Mouse (Mus musculus) hindbrain, embryonic 13.5 days (tissue): ENCODE results near the gene Agk. TPM values are rescaled to one million over a fixed set of nuclear protein-coding genes. Genes with fewer than 3 reads are reported as not detected.
A peak's percentile ranks its signal among the peaks of the same experiment; 100 is the strongest.

Source experiments
- ATAC-seq: fragments of 200-750 bp; cut with Nextera tagmentation; 2 replicates; pipeline ENCODE4 v1.8.0; 2017; ENCODE audit warnings: moderate TSS enrichment; ENCODE audit not compliant: low FRiP score
- H3K27ac ChIP-seq: fragments of 300-500 bp; sonication (generic); 2 replicates; pipeline ENCODE4 v1.5.1; 2015; ENCODE audit warnings: inconsistent platforms, mild to moderate bottlenecking, moderate library complexity
- H3K27me3 ChIP-seq: fragments of 300-500 bp; sonication (generic); 2 replicates; pipeline ENCODE4 v1.6.1; 2015; ENCODE audit warnings: mild to moderate bottlenecking, inconsistent platforms
- H3K36me3 ChIP-seq: fragments of 300-500 bp; sonication (generic); 2 replicates; pipeline ENCODE4 v1.6.1; 2015; ENCODE audit warnings: mild to moderate bottlenecking, inconsistent platforms
- H3K4me1 ChIP-seq: fragments of 300-500 bp; sonication (generic); replicated peaks from 2 replicates; pipeline ENCODE4 v1.6.1; 2015; ENCODE audit warnings: inconsistent platforms
- H3K4me2 ChIP-seq: fragments of 300-500 bp; sonication (generic); 2 replicates; pipeline ENCODE4 v1.6.1; 2015; ENCODE audit warnings: inconsistent platforms, mild to moderate bottlenecking, moderate library complexity
- H3K4me3 ChIP-seq: fragments of 300-500 bp; sonication (generic); 2 replicates; pipeline ENCODE4 v1.5.1; 2015; ENCODE audit warnings: mild to moderate bottlenecking, inconsistent platforms
- H3K9ac ChIP-seq: fragments of 300-500 bp; sonication (generic); 2 replicates; pipeline ENCODE4 v1.6.1; 2015; ENCODE audit warnings: mild to moderate bottlenecking, inconsistent platforms
- H3K9me3 ChIP-seq: fragments of 300-500 bp; sonication (generic); 2 replicates; pipeline ENCODE4 v1.6.1; 2016; ENCODE audit warnings: inconsistent platforms
- WGBS: fragments of 180-500 bp; shearing (Covaris S2); methylation state at CpG from one replicate; pipeline ENCODE4 v1.1.7; 2015; 5-methylcytosine and 5-hydroxymethylcytosine counted together
- polyA plus RNA-seq: library from polyadenylated mRNA; unstranded; fragments of >200 nt; fragmentation: Nextera tagmentation; extraction: Ambion mirVana; gene quantifications from 2 replicates; pipeline ENCODE4 v1.2.1, GENCODE M21; 2015

Gene Agk
- polyA plus RNA-seq, 1 experiment from 2014 or later, result 40.4 TPM

DNA sequence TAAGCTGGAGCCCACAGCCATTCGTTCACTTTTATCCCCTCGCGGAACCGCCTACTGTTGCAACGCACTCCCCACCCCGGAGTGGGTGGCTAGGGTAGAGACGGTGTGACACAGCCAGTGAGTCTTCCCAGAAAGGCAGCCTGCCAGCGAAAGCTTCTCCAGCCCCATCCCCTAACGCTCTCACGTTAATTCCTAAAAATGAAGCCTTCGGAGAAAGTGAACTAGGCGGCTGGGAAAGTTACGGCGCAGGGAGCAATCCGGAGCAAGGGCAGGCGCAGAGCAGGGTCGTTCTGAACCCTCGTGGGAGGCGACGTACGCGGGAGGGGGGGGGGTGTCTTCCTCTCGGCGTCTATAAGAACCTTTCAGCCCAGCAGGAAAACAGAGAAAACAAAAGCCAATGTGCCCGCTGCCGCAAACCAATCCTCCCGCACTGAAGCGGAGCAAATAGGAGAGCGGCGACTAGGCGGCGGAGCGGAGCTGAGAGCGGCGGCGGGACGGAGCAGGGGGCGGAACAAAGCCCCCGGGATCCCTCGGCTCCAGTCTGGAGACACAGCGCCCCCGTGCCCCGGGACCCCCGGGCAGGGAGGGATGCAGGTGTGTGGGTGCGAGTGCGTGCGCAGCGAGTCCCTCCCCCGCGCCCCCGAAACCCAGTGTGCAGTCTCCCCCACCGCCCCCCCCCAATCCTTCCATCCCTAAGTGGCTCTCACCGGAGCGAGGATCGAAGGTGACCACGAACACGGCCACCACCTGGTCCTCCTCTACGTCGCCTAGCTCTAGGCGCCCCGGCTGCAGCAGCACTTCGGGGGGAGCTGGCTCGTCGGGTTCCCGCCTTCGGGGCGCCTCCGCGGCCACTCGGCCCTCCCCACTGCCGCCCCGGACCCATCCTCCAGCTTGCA, 110.4 kb downstream of the Agk start:
- Histone ChIP-seq H3K27ac (peak overlapping the region; percentile 94), H3K9ac (peak overlapping the region; percentile 91), H3K9me3 (no peaks in the 10 kb centered on the region), H3K4me2 (peak overlapping the region; percentile 81), H3K4me1 (peaks cover 44% of the 10 kb centered on the region), H3K27me3 (peaks cover 16% of the 10 kb centered on the region), H3K4me3 (peak overlapping the region; percentile 77), H3K36me3 (no peaks in the 10 kb centered on the region)
- ATAC-seq, result peak; percentile 76
- under 1% methylated on average over 62 of the region's 72 CpGs for WGBS

DNA sequence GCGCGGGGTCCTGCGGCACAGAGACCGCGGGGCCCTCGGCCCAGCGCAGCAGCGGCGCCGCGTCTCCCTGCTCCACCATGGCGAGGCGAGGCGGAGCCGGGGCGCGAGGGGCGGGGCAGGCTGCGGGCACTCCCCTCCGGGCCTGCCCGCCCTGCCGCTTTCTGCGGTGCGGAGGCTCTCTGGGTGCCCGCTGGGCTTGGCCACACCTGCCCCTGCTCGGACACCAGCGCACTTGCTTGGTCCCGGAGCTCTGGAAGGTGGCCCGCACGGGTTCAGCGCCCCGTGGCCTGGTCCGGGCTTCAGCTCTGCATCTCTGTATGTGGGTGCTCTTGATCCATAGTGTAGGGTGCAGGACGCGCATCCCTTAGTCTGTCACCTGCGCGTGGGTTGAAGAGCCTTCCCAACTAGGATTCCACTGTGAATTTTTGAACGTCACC, 111.1 kb downstream of the Agk start, which contains the start of gene E330009J07Rik:
E330009J07Rik (minus strand) TSS at position 89 of the 437 bp plus-strand sequence.
- Histone ChIP-seq H3K27ac (peak within 1 kb of the TSS; percentile 94), H3K4me3 (peak within 1 kb of the TSS; percentile 77), H3K27me3 (peaks cover 19% of the 10 kb centered on the region), H3K36me3 (no peaks in the 10 kb centered on the region), H3K9me3 (no peaks in the 10 kb centered on the region), H3K4me2 (peak within 1 kb of the TSS; percentile 81), H3K4me1 (peaks cover 38% of the 10 kb centered on the region), H3K9ac (peak within 1 kb of the TSS; percentile 91)
- peak; percentile 88 for ATAC-seq
- WGBS, result under 1% methylated on average over 37 of the region's 38 CpGs

DNA sequence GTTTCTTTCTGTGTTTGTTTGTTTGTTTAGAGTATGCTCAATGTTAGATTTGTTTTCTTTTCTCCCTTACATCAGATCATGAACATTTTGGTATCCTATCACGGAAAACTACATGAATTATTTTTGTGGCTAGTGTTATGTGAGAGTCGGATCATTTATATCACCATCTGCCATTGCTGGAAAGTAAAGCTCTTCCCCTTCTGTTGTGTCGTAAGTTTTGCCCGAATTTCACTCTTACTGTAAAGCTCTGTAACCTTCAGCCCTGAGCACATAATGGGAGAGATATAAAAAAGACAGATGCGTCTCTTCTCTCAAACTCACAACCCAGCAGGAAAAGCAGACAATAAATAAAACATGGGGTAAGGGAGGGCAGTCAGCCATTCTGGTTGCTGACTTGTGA, 114.0 kb downstream of the Agk start, which contains the start of gene Wee2:
Wee2 (plus strand) TSS at position 153 of the 400 bp plus-strand sequence.
- WGBS, result 74% methylated on average over 5 of the region's 5 CpGs
- Histone ChIP-seq H3K4me3 (no peak within 1 kb of the TSS), H3K9me3 (no peaks in the 10 kb centered on the region), H3K4me1 (peaks cover 12% of the 10 kb centered on the region), H3K27me3 (peaks cover 29% of the 10 kb centered on the region), H3K9ac (no peak within 1 kb of the TSS), H3K4me2 (peak within 1 kb of the TSS; percentile 10; the same call in 1 of the 2 replicates), H3K27ac (no peak within 1 kb of the TSS), H3K36me3 (no peaks in the 10 kb centered on the region)
- ATAC-seq, result no peak

DNA sequence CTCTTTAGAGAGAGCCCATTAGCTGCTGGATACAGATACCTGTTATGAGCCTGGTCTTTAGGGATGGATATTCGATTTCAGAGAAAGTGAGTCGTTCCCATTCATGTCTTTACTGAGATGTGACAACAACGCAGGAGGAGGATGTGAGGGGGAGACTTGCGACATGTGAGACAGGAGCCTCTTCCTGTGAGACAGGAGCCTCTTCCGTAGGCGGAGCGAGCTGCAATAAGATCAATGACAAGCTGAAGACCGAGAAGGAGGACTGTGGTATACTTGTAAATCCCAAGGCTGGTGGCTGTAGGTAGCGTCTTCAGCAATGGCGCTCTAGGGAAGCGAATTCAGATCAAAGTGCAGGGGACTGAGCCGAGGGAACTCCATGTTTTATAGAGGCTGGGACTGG, 114.8 kb downstream of the Agk start:
- Histone ChIP-seq H3K27me3 (peaks cover 31% of the 10 kb centered on the region), H3K4me2 (peak overlapping the region; percentile 10; the same call in 1 of the 2 replicates), H3K4me3 (no peak overlapping the region), H3K27ac (no peak overlapping the region), H3K4me1 (peaks cover 4% of the 10 kb centered on the region), H3K9me3 (no peaks in the 10 kb centered on the region), H3K36me3 (no peaks in the 10 kb centered on the region), H3K9ac (no peak overlapping the region)
- 58% methylated on average over 12 of the region's 12 CpGs for WGBS
- ATAC-seq, result no peak

DNA sequence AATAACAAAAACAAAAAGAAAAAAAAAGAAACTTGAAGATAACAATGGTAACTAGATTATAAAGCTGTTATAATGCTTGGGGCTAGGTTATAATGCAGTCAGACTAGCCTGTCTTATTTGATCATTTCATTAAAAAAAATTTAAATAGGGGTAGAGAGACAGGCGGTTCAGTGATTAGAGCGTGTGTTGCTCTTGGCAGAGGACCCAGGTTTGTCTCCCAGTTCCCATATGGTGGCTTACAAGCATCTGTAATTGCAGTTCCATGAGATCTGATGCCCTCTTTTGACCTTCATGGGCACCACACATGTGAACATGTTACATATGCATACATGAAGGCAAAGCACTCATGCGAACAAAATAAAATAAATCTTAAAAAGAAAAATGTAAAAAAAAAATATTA, 116.3 kb downstream of the Agk start:
- Histone ChIP-seq H3K9me3 (no peaks in the 10 kb centered on the region), H3K36me3 (no peaks in the 10 kb centered on the region), H3K4me3 (no peak overlapping the region), H3K27me3 (peaks cover 31% of the 10 kb centered on the region), H3K27ac (no peak overlapping the region), H3K4me2 (no peak overlapping the region), H3K9ac (no peak overlapping the region), H3K4me1 (no peaks in the 10 kb centered on the region; the same call in 1 of the 2 replicates)
- ATAC-seq, result no peak
- 69% methylated on average over 3 of the region's 3 CpGs for WGBS

DNA sequence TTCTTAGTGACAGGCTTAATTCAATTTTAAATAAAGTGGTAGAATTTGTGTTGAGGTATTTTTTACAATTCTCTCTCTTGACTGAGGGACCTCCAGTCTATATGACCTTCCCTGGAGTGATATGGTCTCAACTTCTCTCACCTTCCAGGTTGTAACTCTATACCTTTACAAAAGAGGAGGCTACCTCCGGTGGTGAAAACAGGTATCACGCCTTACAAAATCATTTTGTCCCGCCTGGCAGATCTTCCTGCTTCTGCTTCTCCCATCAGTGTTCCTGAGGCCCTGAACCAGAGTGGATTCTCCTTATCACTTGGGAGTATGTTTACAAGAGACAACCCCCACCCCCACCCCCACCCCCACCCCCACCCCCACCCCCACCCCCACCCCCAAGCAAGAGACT, 116.8 kb downstream of the Agk start:
- Histone ChIP-seq H3K4me3 (no peak overlapping the region), H3K4me1 (no peaks in the 10 kb centered on the region), H3K36me3 (no peaks in the 10 kb centered on the region), H3K27ac (no peak overlapping the region), H3K9ac (no peak overlapping the region), H3K27me3 (peaks cover 31% of the 10 kb centered on the region), H3K4me2 (no peak overlapping the region), H3K9me3 (no peaks in the 10 kb centered on the region)
- no peak for ATAC-seq
- WGBS, result 43% methylated on average over 3 of the region's 3 CpGs

DNA sequence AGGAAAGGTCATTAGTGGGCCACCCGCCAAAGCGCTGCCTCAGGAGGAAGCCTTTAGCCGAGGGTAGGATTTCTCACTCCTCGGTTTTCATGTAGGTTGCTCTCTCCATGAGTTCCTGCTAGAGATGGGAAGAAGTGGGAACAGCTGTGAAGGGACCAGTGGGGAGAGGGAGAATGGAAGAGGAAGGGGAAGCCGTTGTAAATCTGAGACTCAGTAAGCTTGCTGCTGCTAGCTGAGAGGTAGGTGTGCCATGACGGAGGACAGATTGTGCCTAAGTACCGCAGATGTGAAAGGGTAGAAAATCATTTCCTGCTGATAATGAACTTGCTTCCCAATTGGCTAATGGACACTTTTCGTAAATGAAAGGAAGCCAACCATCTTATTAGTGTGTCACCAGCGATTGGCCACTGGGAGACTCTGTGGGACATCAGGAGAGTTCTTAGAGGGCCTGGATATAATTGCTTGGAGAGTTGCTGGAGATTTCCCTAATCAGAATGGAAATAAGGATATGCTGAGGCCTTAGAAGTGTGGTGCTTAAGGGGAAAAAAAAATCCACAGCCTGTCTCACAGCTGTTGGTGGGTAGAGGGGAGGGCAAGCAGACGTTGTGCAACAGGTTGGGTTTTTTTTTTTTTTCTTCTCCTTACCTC, 118.4 kb downstream of the Agk start:
- WGBS, result 49% methylated on average over 10 of the region's 10 CpGs
- no peaks in the 10 kb centered on the region for H3K36me3 ChIP-seq
- H3K27me3 ChIP-seq, result peaks cover 25% of the 10 kb centered on the region
- H3K4me1 ChIP-seq, result no peaks in the 10 kb centered on the region
- no peak overlapping the region for H3K27ac ChIP-seq
- ATAC-seq, result peak; percentile 29; the same call in 1 of the 2 replicates
- H3K4me2 ChIP-seq, result no peak overlapping the region
- no peaks in the 10 kb centered on the region for H3K9me3 ChIP-seq
- no peak overlapping the region for H3K9ac ChIP-seq
- no peak overlapping the region for H3K4me3 ChIP-seq

Other genes starting within 250 kb of the Agk start
- 14.4 and 19.1 TPM in 2 replicates for gene E330009J07Rik, start 111.0 kb downstream of the Agk start, polyA plus RNA-seq
- 0.18 and 0.25 TPM in 2 replicates for gene Wee2, start 113.9 kb downstream of the Agk start, polyA plus RNA-seq
- 126 and 132 TPM in 2 replicates for gene Ssbp1, start 146.2 kb downstream of the Agk start, polyA plus RNA-seq
- not detected in 2 replicates for gene Tas2r137, start 166.1 kb downstream of the Agk start, polyA plus RNA-seq
- not detected in 2 replicates for gene Tas2r108, start 168.4 kb downstream of the Agk start, polyA plus RNA-seq
- not detected in 2 replicates for gene Prss37, start 194.3 kb downstream of the Agk start, polyA plus RNA-seq
- gene Olfr461, start 229.9 kb downstream of the Agk start, polyA plus RNA-seq, result 0.12 TPM in 2 replicates
- gene Olfr460, start 244.3 kb downstream of the Agk start, polyA plus RNA-seq, result not detected in 2 replicates